Mouse (Mus musculus) granulocyte monocyte progenitor cell, adult 5-6 weeks (primary cell): Measurements from ENCODE around the gene Bri3bp. TPM values are rescaled to one million over a fixed set of nuclear protein-coding genes. Genes with fewer than 3 reads are reported as not detected.

ENCODE experiments used
- ATAC-seq: replicated peaks from 2 replicates; pipeline ENCODE4 v1.8.0; 2016; ENCODE audit warnings: mild to moderate bottlenecking, moderate TSS enrichment, inconsistent platforms; ENCODE audit not compliant: poor library complexity, severe bottlenecking
- total RNA-seq, 2 experiments: library from RNA; stranded (forward) in 1 of 2; stranded (reverse) in 1 of 2; fragments of 200-712, 200-1000 nt in 1 of 2; fragments of >200 nt in 1 of 2; fragmentation: Nextera tagmentation in 1 of 2; gene quantifications; 2 replicates each; pipeline ENCODE4 v1.2.3; 2014 to 2017

Bri3bp gene
- total RNA-seq, 2 experiments from 2014 or later = 25.4 to 43.5 TPM

DNA sequence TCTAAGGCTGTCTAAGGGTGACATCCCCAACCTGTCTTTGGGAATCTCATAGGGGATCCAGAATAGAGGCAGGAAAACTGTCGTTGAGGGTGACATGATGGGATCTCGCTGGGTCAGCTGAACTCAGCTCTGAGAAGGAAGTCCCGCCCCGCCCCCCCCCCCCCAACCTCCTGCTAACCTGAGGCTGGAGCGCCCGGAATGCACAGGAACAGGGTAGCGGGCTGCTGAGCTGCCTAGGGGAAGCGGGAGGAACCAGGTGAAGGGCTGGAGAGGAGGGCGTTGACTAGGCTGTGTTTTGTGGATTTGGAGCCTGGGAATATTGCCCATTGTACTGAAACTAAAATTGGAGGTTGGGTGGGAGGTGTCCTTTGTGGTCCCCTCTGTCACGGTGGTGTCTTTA is 66.6 kb downstream of the Bri3bp start:
- ATAC-seq = no peak

DNA sequence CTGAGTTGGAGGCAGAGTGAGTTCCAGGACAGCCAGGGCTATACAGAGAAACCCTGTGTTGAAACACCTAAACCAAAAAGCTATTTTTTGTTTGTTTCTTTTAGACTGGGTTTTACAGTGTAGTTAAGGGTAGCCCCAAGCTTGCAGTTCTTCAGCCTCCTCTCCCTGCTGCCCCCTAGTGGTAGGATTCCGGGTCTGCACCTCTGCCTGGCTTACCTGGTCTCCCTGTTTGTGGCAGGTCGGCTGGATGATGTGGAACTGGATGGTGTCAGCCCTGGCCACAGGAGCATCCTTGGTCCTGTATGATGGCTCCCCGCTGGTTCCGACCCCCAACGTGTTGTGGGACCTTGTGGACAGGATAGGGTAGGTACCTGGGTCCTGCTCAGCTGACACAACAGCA is 68.2 kb downstream of the Bri3bp start:
- peak; percentile 78 for ATAC-seq

Other genes with a start within 250 kb of the Bri3bp start
- 80.2 and 145 TPM in 2 replicates for gene Scarb1, start 100.5 kb upstream of the Bri3bp start, total RNA-seq (2014; fragmentation: Nextera tagmentation)
- gene Scarb1, start 100.5 kb upstream of the Bri3bp start, total RNA-seq (2017) = 49.0 and 53.9 TPM in 2 replicates
- 0.96 TPM in 1 of 2 replicates, not detected in the other for gene Gm10382, start 52.2 kb upstream of the Bri3bp start, total RNA-seq (2014; fragmentation: Nextera tagmentation)
- 0.26 TPM in 1 of 2 replicates, not detected in the other for gene Gm10382, start 52.2 kb upstream of the Bri3bp start, total RNA-seq (2017)
- gene Ubc, start 51.4 kb upstream of the Bri3bp start, total RNA-seq (2014; fragmentation: Nextera tagmentation) = 126 and 139 TPM in 2 replicates
- gene Ubc, start 51.4 kb upstream of the Bri3bp start, total RNA-seq (2017) = 236 and 280 TPM in 2 replicates
- 16.8 and 25.8 TPM in 2 replicates for gene Dhx37, start 7.4 kb upstream of the Bri3bp start, total RNA-seq (2014; fragmentation: Nextera tagmentation)
- 53.0 and 56.7 TPM in 2 replicates for gene Dhx37, start 7.4 kb upstream of the Bri3bp start, total RNA-seq (2017)
- 10.3 and 15.1 TPM in 2 replicates for gene Aacs, start 34.2 kb downstream of the Bri3bp start, total RNA-seq (2014; fragmentation: Nextera tagmentation)
- gene Aacs, start 34.2 kb downstream of the Bri3bp start, total RNA-seq (2017) = 11.7 and 12.2 TPM in 2 replicates
- not detected in 2 replicates for gene Tmem132b, start 90.2 kb downstream of the Bri3bp start, total RNA-seq (2014; fragmentation: Nextera tagmentation)
- not detected in 2 replicates for gene Tmem132b, start 90.2 kb downstream of the Bri3bp start, total RNA-seq (2017)